Mouse (Mus musculus): ENCODE results near the gene Magi1.

DNA sequence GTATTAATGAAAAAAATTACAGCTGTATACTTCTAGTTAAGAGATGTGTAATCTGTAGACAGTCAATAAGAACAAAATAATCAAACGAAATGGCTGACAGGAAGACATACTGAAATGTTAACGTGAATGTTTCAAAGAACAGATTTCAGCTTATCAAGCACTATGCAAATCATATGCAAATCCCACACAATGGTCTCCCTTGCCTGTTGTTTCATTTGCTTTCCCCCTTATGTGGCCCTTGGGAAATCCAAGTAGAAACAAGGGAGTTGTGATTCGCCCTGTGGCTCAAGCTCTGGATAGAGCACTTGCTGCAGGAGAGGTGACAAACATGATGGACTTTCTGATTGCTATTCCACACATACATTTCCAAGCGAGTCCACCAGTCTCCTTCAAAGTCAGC, 275.1 kb downstream of the Magi1 start:
- TF ChIP-seq MAFK (IDR thresholded peaks at IDR 0.05; ENCODE audit: borderline replicate concordance, low read depth, low read length), result no peak
- TF ChIP-seq RAD21 (IDR thresholded peaks at IDR 0.05; ENCODE audit: low read depth, low read length), result no peak
- TF ChIP-seq GATA1 (IDR thresholded peaks at IDR 0.05; ENCODE audit: low read depth, low read length), result no peak
- TF ChIP-seq ZMIZ1 (IDR thresholded peaks at IDR 0.05; ENCODE audit: low read depth, low read length), result no peak
- TF ChIP-seq ZC3H11A (IDR thresholded peaks at IDR 0.05; ENCODE audit: low read depth, low read length), result no peak
- TF ChIP-seq CTCF (IDR thresholded peaks at IDR 0.05 in 2 of 3, conservative IDR thresholded peaks at IDR 0.05 in 1 of 3; ENCODE audit: control insufficient read depth in 1 of 3, insufficient read depth in 1 of 3, low read depth in 2 of 3, low read length in 3 of 3, poor library complexity in 1 of 3, severe bottlenecking in 1 of 3), result no peak
- TF ChIP-seq E2F4 (IDR thresholded peaks at IDR 0.05; ENCODE audit: borderline replicate concordance, low read depth, low read length), result no peak
- TF ChIP-seq TBP (IDR thresholded peaks at IDR 0.05; ENCODE audit: low read depth, low read length), result no peak
- TF ChIP-seq POLR2A (IDR thresholded peaks at IDR 0.05; ENCODE audit: control insufficient read depth in 1 of 2, insufficient read depth in 1 of 2, low read depth in 1 of 2, low read length in 2 of 2, poor library complexity in 1 of 2), result no peak
- no peak for TF ChIP-seq MEF2A (IDR thresholded peaks at IDR 0.05; ENCODE audit: extremely low read depth, insufficient replicate concordance, low read depth, low read length, poor library complexity, severe bottlenecking)

Data from MEL (cell line).